Mouse (Mus musculus) megakaryocyte progenitor cell, adult 5-6 weeks (primary cell): Measurements from ENCODE around the gene Ugt1a6a. TPM values are rescaled to one million over a fixed set of nuclear protein-coding genes. Genes with fewer than 3 reads are reported as not detected.
A peak's percentile ranks its signal among the peaks of the same experiment; 100 is the strongest.

Source experiments
- ATAC-seq: replicated peaks from 2 replicates; pipeline ENCODE4 v1.8.0; 2016; ENCODE audit warnings: mild to moderate bottlenecking, moderate TSS enrichment, inconsistent platforms; ENCODE audit not compliant: poor library complexity
- total RNA-seq, 2 experiments: library from RNA; stranded (forward) in 1 of 2; stranded (reverse) in 1 of 2; fragments of 157-497, 149-512 nt in 1 of 2; fragments of 200-1000 nt in 1 of 2; gene quantifications; 2 replicates each; pipeline versions ENCODE4 v1.2.3 to v1.2.4; 2015 to 2017

Gene Ugt1a6a
- total RNA-seq, 2 experiments from 2014 or later: 2.0 to 2.7 TPM

DNA sequence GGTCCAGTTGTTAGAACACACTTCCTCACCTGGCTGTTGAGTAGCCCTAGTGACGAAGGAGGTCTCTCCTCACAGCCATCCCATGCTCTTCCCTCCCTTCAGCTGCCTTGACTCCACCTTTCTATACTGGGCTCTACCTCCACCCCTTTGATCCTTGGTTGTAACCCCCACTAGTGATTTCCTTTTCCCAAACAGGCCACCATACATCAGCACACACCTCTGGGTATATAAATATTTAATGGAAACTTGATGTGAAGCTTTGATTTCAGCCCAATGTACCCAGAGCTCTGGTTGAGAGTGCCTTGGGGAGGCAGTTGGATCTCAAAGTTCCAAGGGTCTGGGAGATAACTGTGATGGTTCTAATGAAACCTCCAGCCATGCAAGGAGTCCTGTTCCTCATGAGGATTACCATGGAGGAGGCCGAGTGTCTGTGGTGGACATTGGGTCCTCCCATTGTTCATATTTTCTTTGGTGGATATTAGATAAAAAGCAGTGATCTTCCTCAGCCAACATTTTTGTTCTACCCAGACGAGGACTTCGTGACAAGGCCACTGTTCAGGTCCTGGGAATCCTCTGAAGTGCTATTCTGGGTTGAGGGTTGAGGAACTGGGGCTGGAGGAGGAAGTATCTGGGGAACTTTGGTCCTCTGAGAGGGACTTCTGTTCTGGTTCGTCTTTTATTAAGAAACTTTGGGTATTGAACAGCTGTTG, 92.2 kb downstream of the Ugt1a6a start, which contains the start of gene Mroh2a:
TSS of gene Mroh2a (plus strand) at position 317 of the 710 bp plus-strand sequence.
- ATAC-seq: peak; percentile 52

DNA sequence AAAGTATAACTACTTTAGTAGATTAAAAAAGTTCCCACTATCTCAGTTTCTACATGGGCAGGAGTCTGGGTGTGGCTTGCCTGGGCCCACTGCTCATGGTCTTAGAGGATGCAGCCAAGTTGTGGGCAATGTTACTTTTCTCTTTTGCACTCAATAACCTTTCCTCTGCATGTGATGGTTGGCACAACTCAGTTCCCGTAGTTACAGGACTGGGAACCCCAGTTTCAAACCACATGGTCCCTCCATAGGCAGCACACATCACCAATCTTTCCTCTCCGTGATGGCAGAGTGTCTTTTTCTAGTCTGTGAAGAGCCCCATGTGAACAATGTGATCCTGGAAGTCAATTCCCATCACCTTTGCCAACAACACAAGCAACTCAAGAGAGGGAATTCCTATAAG, 92.9 kb downstream of the Ugt1a6a start:
- peak; percentile 12 for ATAC-seq

DNA sequence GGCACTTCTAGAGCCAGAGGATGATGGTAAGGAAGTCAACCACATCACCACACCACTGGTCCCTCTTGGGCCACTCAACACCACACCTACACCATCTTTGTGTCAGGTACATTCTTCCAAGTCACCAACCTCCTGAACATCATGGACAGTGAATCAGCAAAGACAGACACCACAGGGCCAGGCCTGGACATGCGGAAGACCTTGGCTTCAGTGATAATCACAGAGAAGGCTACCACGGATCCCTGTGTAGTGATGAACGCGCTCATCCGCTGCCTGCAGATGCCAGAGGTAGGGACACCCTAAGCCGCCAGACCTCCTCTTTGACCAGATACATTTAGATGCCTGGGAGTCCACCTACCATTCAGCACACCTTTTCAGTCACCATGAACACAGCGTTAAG, 93.5 kb downstream of the Ugt1a6a start:
- ATAC-seq: no peak

DNA sequence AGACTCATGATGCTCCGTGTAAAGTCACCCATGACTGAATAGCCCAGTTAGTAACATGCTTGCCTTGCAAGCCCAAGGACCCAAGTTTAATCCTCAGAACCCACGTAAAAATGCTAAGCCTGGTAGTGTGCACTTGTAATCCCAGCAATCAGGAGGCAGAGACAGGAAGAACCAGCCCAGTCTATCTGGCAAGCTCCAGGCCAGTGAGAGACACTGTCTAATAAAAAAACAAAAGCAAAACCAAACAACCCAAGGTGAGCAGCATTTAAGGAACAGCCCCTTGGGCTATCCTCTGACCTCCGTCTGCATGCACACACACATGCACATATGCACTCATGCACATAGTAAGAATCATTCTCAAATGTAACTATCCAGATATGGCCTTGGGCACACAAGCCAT, 95.0 kb downstream of the Ugt1a6a start:
- ATAC-seq: no peak

DNA sequence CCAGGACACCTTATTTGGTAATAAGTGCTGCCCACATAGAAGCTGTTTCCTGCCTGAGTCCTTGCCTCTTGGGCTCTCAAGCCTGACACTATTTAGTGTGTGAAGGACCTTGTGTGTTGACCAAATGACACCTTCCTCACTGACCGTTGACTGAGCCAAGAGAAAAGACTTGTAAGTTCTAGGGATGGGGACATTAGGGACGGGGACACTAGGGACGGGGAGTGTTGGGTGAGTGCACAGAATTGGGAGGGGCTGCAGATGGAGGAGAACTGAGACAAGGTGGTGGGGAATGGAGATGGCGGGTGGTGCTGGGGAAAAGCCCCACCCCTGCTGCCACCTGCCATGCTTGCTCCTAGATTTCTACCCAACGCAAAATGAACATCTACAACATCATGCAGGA, 95.4 kb downstream of the Ugt1a6a start:
- ATAC-seq: no peak

- no peak for ATAC-seq
Observed at GRCm38 (mm10) chr1:88230421-88230820, 95.8 kb downstream of the Ugt1a6a start.

GRCm38 (mm10) chr1:88230981-88231802, 96.6 kb downstream of the Ugt1a6a start:
- no peak for ATAC-seq

- no peak for ATAC-seq
Observed at GRCm38 (mm10) chr1:88231803-88232499, 97.3 kb downstream of the Ugt1a6a start.

DNA sequence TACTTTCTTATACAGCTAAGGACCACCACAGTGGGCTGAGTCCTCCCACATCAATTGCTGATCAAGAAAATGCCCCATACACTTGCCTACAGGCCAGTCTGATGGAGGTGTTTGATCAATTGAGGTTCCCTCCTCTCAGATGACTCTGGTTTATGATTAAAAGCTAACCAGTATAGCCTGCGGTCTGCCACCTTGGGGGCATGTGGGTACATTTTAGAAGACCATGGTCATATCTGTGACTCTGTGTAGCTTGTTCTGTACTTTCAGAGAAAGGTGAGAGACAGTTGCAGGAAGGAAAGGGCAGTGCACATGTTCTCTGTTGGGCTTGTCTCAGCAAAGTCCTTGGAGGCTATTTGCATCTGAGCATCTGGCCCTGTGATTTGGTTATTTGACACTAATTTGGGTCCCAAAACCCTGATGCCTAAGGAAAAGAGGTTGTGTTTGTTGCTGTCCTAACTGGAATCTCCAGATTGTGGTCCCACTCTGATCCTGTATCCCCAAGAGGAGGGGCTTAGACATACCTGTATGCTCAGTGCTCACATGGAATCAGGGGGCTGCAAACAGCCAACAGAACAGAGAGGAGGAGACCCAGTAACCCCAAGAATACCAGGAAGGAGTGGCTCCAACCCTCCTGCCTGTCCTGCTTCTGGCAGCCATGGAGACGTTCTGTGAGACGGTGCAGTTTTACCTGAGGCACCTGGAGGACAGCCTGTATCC, 98.2 kb downstream of the Ugt1a6a start:
- ATAC-seq: no peak

DNA sequence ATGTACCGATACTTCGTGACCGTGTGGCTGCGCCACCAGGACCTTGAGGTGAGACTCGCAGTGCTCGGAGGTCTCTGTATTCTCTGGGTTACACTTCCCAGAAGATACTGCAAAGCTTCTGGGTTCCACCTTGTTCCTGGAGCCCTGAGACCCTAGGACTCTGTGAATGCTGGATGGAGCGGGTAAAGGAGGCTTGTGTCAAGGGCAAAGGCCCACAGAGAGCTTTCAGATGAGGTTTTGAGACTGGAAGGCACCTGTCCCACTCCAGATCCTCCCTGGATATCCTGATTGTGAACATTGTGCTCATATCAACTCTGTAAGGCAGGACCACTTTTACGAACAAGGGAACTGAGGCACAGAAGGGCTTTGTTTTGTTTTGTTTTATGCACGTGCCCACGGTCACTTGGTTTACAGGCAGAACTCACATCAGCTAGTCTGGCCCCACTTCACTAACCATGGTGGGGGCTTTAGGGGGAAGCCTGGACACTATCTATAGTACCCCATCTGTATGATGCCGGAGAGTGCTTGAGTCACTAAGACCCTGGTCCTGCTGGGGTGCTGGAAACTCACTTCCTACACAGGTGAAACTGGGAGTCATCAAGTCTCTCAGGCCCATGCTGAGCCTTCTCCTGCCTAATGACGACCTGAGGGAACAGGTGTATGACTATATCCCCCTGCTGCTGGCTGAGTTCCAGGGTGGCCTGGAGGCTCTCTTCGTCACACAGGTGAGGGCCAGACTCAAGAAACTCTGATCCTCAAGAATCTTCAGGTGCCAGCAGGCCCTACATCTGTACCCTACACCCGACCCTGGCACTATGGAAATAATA, 99.0 kb downstream of the Ugt1a6a start:
- no peak for ATAC-seq

- ATAC-seq: no peak
Observed at GRCm38 (mm10) chr1:88234248-88234610, 99.6 kb downstream of the Ugt1a6a start.

- ATAC-seq: no peak
Observed at GRCm38 (mm10) chr1:88234646-88235045, 100.0 kb downstream of the Ugt1a6a start.

GRCm38 (mm10) chr1:88235046-88235893, 100.7 kb downstream of the Ugt1a6a start:
- ATAC-seq: no peak

DNA sequence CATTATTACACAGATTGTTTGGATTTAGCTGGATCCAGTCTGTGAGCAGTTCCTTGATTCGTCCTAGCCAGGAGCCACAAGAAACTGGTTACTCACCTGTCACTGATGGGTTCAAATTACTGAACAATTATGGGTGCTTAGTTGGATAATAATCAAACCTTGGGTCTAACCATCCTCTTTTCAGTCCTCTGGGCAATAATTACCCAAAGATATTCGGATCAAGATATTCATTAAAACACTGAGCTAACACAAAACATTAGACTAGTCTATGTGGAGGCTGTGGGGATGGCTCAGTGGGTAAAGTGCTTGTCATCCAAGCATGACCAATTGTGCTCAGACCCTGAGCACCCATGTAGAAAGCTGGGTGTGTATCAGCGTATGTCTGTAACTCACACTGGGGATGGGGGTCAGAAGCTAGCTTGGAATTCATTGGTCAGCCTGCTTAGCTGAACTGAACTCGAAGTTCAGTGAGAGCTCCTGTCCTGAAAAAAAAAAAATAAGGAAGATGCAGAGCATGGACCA, 101.3 kb downstream of the Ugt1a6a start:
- ATAC-seq: no peak

- ATAC-seq: no peak
Observed at GRCm38 (mm10) chr1:88237311-88237710, 102.7 kb downstream of the Ugt1a6a start.

GRCm38 (mm10) chr1:88238771-88239170, 104.2 kb downstream of the Ugt1a6a start:
- ATAC-seq: no peak

GRCm38 (mm10) chr1:88240072-88240471, 105.5 kb downstream of the Ugt1a6a start:
- ATAC-seq: no peak

- ATAC-seq: no peak
Observed at GRCm38 (mm10) chr1:88240579-88240978, 106.0 kb downstream of the Ugt1a6a start.

DNA sequence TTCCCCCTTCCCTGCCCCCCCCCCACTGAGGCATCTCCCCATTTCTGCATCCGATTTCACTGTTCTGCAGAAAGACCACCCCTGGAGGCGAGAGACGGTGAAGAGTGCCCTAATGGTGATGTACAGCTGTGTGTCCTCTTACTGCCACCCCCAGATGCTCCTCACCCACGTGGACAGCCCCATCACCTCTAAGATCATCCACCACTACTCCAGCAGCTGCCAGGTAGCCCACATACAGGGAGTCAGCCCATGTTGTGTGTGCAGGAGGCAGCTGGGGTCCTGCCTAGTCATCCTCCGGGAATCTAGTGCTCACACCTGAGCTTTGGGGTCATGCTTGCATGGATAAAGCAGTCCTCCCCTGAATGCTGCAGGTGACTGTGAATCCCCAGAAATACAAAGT, 109.3 kb downstream of the Ugt1a6a start:
- ATAC-seq: no peak
